Mouse (Mus musculus): Measurements from ENCODE around the gene Spns2. TPM values are rescaled to one million over a fixed set of nuclear protein-coding genes. Genes with fewer than 3 reads are reported as not detected.
A peak's percentile ranks its signal among the peaks of the same experiment; 100 is the strongest.

Spns2 gene
- polyA plus RNA-seq, 1 experiment from 2014 or later = 23.6 TPM

- H3K4me3 ChIP-seq (ENCODE audit: low read depth, low read length) = no peak overlapping the region
- peak overlapping the region; percentile 30; the same call in 1 of the 2 replicates for H3K27ac ChIP-seq (replicated peaks)
- H3K4me2 ChIP-seq (replicated peaks; ENCODE audit: low read depth) = no peak overlapping the region
- TF ChIP-seq CTCF (IDR thresholded peaks at IDR 0.05; ENCODE audit: low read depth) (no peak), EP300 (optimal IDR thresholded peaks at IDR 0.05) (no peak)
- WGBS = 77% methylated on average over 5 of the region's 5 CpGs
- no peak overlapping the region for H3K9ac ChIP-seq (ENCODE audit: low read length)
- H3K36me3 ChIP-seq (ENCODE audit: control insufficient read depth, insufficient read depth, low read length) = no peaks in the 10 kb centered on the region
- H3K9me3 ChIP-seq (ENCODE audit: control insufficient read depth, low read length) = no peaks in the 10 kb centered on the region
- no peak for DNase-seq (ENCODE audit: low spot score)
- no peaks in the 10 kb centered on the region; the same call in 1 of the 2 replicates for H3K4me1 ChIP-seq (replicated peaks; ENCODE audit: control insufficient read depth, insufficient read depth)
- no peaks in the 10 kb centered on the region for H3K27me3 ChIP-seq (ENCODE audit: control insufficient read depth, insufficient read depth, low read length)
- ATAC-seq (ENCODE audit: low FRiP score, low TSS enrichment) = no peak
Observed at GRCm38 (mm10) chr11:72413601-72414190, 76.0 kb downstream of the Spns2 start.

GRCm38 (mm10) chr11:72413016-72413415 lies 76.7 kb downstream of the Spns2 start:
- WGBS = 57% methylated on average over 7 of the region's 7 CpGs
- Histone ChIP-seq H3K9ac (ENCODE audit: low read length) (no peak overlapping the region), H3K9me3 (ENCODE audit: control insufficient read depth, low read length) (no peaks in the 10 kb centered on the region), H3K4me3 (ENCODE audit: low read depth, low read length) (no peak overlapping the region), H3K36me3 (ENCODE audit: control insufficient read depth, insufficient read depth, low read length) (no peaks in the 10 kb centered on the region), H3K27me3 (ENCODE audit: control insufficient read depth, insufficient read depth, low read length) (no peaks in the 10 kb centered on the region), H3K4me2 (replicated peaks; ENCODE audit: low read depth) (no peak overlapping the region), H3K27ac (replicated peaks) (peak overlapping the region; percentile 30; the same call in 1 of the 2 replicates), H3K4me1 (replicated peaks; ENCODE audit: control insufficient read depth, insufficient read depth) (no peaks in the 10 kb centered on the region; the same call in 1 of the 2 replicates)
- TF ChIP-seq CTCF (IDR thresholded peaks at IDR 0.05; ENCODE audit: low read depth) (no peak; the same call in 1 of the 2 replicates), EP300 (optimal IDR thresholded peaks at IDR 0.05) (no peak)
- ATAC-seq (ENCODE audit: low FRiP score, low TSS enrichment) = no peak; the same call in 1 of the 2 replicates
- DNase-seq (ENCODE audit: low spot score) = no peak

- Histone ChIP-seq H3K27ac (replicated peaks) (peak overlapping the region; percentile 67; the same call in 1 of the 2 replicates), H3K9ac (ENCODE audit: low read length) (no peak overlapping the region; the same call in 1 of the 2 replicates)
- ATAC-seq (ENCODE audit: low FRiP score, low TSS enrichment) = peak; percentile 48
Observed at GRCm38 (mm10) chr11:72411945-72412344, 77.8 kb downstream of the Spns2 start.

DNA sequence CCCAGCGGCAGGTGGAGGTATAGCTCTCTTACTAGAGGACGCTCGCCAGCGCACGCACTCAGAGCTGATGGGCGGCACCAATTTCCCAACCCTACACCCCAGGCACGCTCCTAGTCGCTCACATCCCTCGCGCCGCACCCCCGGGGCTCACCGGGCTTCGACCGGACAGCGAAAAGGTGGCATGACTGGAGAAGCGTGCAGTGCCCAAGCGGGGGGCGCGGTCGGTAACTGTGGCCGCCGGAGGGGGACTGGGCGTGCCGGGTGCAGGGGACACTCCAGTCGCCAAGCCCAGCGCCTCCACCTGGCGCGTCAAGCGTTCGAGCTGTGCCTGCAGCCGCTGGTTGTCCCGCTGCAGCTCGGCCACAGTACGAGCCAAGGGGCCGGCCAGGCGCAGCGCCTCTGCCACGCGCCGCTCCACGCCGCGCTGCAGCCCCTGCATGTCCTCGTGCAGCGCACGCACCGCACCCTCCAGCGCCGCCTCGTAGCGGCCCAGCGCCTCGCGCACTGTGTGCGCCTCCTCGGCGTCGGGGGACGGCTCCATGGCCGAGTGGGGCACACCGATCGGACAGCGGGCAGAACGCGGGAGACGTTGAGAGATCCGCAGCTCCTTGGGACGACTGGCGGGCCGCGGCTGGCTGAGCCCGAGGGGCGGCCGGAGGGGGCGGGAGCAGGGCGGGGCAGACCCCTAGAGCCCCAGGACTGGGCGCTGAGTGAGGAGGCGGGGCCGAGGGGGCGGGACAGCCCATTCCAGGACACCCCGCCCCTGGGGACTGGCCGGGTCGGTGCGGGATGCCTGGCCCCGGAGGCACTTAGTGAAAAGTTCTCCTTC lies 78.4 kb downstream of the Spns2 start, which contains the start of gene Smtnl2:
Smtnl2 (minus strand) TSS at position 621 of the 829 bp plus-strand sequence.
- peak within 1 kb of the TSS; percentile 60 for H3K4me3 ChIP-seq (ENCODE audit: low read depth, low read length)
- H3K36me3 ChIP-seq (ENCODE audit: control insufficient read depth, insufficient read depth, low read length) = no peaks in the 10 kb centered on the region
- peaks cover 3% of the 10 kb centered on the region for H3K4me1 ChIP-seq (replicated peaks; ENCODE audit: control insufficient read depth, insufficient read depth)
- peak within 1 kb of the TSS; percentile 64 for H3K9ac ChIP-seq (ENCODE audit: low read length)
- H3K4me2 ChIP-seq (replicated peaks; ENCODE audit: low read depth) = peak within 1 kb of the TSS; percentile 97
- H3K27me3 ChIP-seq (ENCODE audit: control insufficient read depth, insufficient read depth, low read length) = no peaks in the 10 kb centered on the region
- no peaks in the 10 kb centered on the region for H3K9me3 ChIP-seq (ENCODE audit: control insufficient read depth, low read length)
- DNase-seq (ENCODE audit: low spot score) = peak; percentile 93
- H3K27ac ChIP-seq (replicated peaks) = peak within 1 kb of the TSS; percentile 67
- WGBS = under 1% methylated on average over 79 of the region's 86 CpGs
- TF ChIP-seq EP300 (optimal IDR thresholded peaks at IDR 0.05) = no peak
- TF ChIP-seq CTCF (IDR thresholded peaks at IDR 0.05; ENCODE audit: low read depth) = peak; percentile 67
- ATAC-seq (ENCODE audit: low FRiP score, low TSS enrichment) = peak; percentile 93

More at GRCm38 (mm10) chr11:72411945-72412344, 77.8 kb downstream of the Spns2 start:
- Histone ChIP-seq H3K36me3 (ENCODE audit: control insufficient read depth, insufficient read depth, low read length) (no peaks in the 10 kb centered on the region), H3K4me3 (ENCODE audit: low read depth, low read length) (peak overlapping the region; percentile 60), H3K4me2 (replicated peaks; ENCODE audit: low read depth) (peak overlapping the region; percentile 97), H3K4me1 (replicated peaks; ENCODE audit: control insufficient read depth, insufficient read depth) (peaks cover 3% of the 10 kb centered on the region), H3K27me3 (ENCODE audit: control insufficient read depth, insufficient read depth, low read length) (no peaks in the 10 kb centered on the region), H3K9me3 (ENCODE audit: control insufficient read depth, low read length) (no peaks in the 10 kb centered on the region)
- WGBS = 24% methylated on average over 9 of the region's 9 CpGs
- peak; percentile 54 for DNase-seq (ENCODE audit: low spot score)
- no peak for TF ChIP-seq CTCF (IDR thresholded peaks at IDR 0.05; ENCODE audit: low read depth)
- TF ChIP-seq EP300 (optimal IDR thresholded peaks at IDR 0.05) = no peak

DNA sequence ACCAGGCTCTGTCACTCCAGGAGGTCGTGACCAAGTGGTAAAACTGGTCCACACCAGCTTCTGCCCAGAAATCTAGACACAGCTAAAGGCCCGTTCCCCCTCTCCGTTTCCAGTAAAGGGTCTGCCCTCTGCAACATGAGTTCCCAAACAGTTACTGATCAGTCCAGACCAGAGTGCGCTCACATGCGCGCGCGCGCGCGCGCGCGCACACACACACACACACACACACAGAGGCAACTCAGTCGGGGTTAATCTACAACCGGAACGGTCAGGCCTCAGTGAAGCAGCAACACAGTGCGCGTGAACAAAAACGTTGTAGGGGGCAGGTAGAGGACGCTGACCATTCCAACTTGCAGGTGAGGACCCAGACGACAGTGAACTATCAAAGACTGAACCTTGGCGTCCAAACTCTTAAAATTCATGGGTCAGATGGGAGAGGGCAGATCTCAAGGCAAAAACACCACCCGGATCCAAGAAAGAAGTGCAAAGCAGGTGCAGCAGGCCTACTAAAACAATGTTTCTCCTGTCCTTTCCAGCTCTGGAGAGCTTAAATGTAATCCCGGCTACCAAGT lies 79.1 kb downstream of the Spns2 start:
- peak overlapping the region; percentile 64 for H3K9ac ChIP-seq (ENCODE audit: low read length)
- peaks cover 3% of the 10 kb centered on the region for H3K4me1 ChIP-seq (replicated peaks; ENCODE audit: control insufficient read depth, insufficient read depth)
- DNase-seq (ENCODE audit: low spot score) (peak; percentile 68), ATAC-seq (ENCODE audit: low FRiP score, low TSS enrichment) (peak; percentile 27; the same call in 1 of the 2 replicates)
- H3K27ac ChIP-seq (replicated peaks) = peak overlapping the region; percentile 67
- H3K36me3 ChIP-seq (ENCODE audit: control insufficient read depth, insufficient read depth, low read length) = no peaks in the 10 kb centered on the region
- H3K4me2 ChIP-seq (replicated peaks; ENCODE audit: low read depth) = peak overlapping the region; percentile 97
- peak overlapping the region; percentile 60 for H3K4me3 ChIP-seq (ENCODE audit: low read depth, low read length)
- H3K27me3 ChIP-seq (ENCODE audit: control insufficient read depth, insufficient read depth, low read length) = no peaks in the 10 kb centered on the region
- TF ChIP-seq CTCF (IDR thresholded peaks at IDR 0.05; ENCODE audit: low read depth) (no peak), EP300 (optimal IDR thresholded peaks at IDR 0.05) (no peak)
- WGBS = 1% methylated on average over 25 of the region's 25 CpGs
- no peaks in the 10 kb centered on the region for H3K9me3 ChIP-seq (ENCODE audit: control insufficient read depth, low read length)

Measured in stomach, postnatal 0 days (tissue).